Mouse (Mus musculus): ENCODE measurements around the gene Gm21985.

DNA sequence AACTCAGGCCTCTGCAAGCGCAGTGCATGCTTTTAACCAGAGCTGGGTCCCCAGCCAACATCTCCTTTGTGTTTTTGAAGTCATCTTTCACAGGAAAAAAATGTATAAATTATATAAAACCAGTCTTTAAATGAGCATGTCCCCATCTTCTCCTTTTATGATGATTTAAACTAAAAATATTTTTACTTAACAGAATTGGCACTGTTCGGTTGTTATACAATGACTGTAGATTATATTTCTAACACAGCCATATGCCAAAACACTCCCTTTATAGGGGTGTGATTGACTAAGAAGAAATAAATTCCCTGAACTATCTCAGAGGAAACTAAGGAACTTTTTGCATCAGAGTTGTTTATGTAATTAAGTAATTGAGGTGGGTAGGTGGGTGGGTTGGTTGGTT lies 166.4 kb downstream of the Gm21985 start:
- TF ChIP-seq CTCF (IDR thresholded peaks at IDR 0.05) (no peak), POLR2A (IDR thresholded peaks at IDR 0.05; ENCODE audit: insufficient read depth, low read depth, low read length) (no peak), EP300 (IDR thresholded peaks at IDR 0.05; ENCODE audit: insufficient read depth, low read depth, low read length) (no peak)

All from heart, adult 2 months (tissue).